Mouse (Mus musculus) left cerebral cortex, adult 6 months (tissue): ENCODE results near the gene Tmem184b. TPM values are rescaled to one million over a fixed set of nuclear protein-coding genes. Genes with fewer than 3 reads are reported as not detected.

Experiments used
- long read RNA-seq, 2 experiments: library from polyadenylated mRNA; unstranded; transcript quantifications; one replicate each; pipeline ENCODE4 v2.0.0; 2019 to 2020
- polyA plus RNA-seq: library from polyadenylated mRNA; unstranded; fragments of <200 nt; fragmentation: Nextera tagmentation; gene quantifications from 2 replicates; pipeline ENCODE4 v1.2.3, GENCODE M21; 2021

The Tmem184b gene
- polyA plus RNA-seq = 80.6 and 99.2 TPM in 2 replicates
- long read RNA-seq, experiment 1, transcript Tmem184b-204 (10 exons, 3,315 nt) = major isoform, 91 of 169 reads
- long read RNA-seq, experiment 1, transcript Tmem184b-201 (9 exons, 3,627 nt) = minor isoform, 22 of 169 reads
- long read RNA-seq, experiment 1, partial matches to known transcripts = 12 of 169 reads
- long read RNA-seq, experiment 1, other reads (novel, unspliced or antisense) = 43 of 169 reads
- long read RNA-seq, experiment 2, transcript Tmem184b-204 (10 exons, 3,315 nt) = major isoform, 6 of 26 reads
- long read RNA-seq, experiment 2, partial matches to known transcripts = 1 of 26 reads
- long read RNA-seq, experiment 2, other reads (novel, unspliced or antisense) = 16 of 26 reads

GRCm38 (mm10) chr15:79402836-79403762, at the start of gene Tmem184b:
Tmem184b (minus strand) TSS chr15:79403569.

GRCm38 (mm10) chr15:79346051-79346793, 57.1 kb downstream of the Tmem184b start, which contains the start of gene Maff:
Maff (plus strand) TSS chr15:79346621.

GRCm38 (mm10) chr15:79328058-79328938, 75.1 kb downstream of the Tmem184b start, which contains the start of gene Pla2g6:
Pla2g6 (minus strand) TSS chr15:79328390.

Other genes with a start within 250 kb of the Tmem184b start
- gene Sox10, start 238.3 kb downstream of the Tmem184b start, polyA plus RNA-seq = 6.5 and 34.2 TPM in 2 replicates
- 19.2 and 25.6 TPM in 2 replicates for gene Pick1, start 174.4 kb downstream of the Tmem184b start, polyA plus RNA-seq
- gene Gm49486, start 174.2 kb downstream of the Tmem184b start, polyA plus RNA-seq = 0.15 and 0.39 TPM in 2 replicates
- gene Slc16a8, start 148.8 kb downstream of the Tmem184b start, polyA plus RNA-seq = 0.30 TPM in 1 of 2 replicates, not detected in the other
- gene Baiap2l2, start 118.0 kb downstream of the Tmem184b start, polyA plus RNA-seq = 2.3 and 6.7 TPM in 2 replicates
- 9.1 and 12.3 TPM in 2 replicates for gene Pla2g6, start 75.2 kb downstream of the Tmem184b start, polyA plus RNA-seq
- 0.22 and 0.24 TPM in 2 replicates for gene Maff, start 56.9 kb downstream of the Tmem184b start, polyA plus RNA-seq
- gene Csnk1e, start 52.0 kb upstream of the Tmem184b start, polyA plus RNA-seq = 31.5 and 64.5 TPM in 2 replicates
- 6.1 and 10.7 TPM in 2 replicates for gene Kcnj4, start 101.7 kb upstream of the Tmem184b start, polyA plus RNA-seq
- 1.2 and 1.5 TPM in 2 replicates for gene Kdelr3, start 112.8 kb upstream of the Tmem184b start, polyA plus RNA-seq
- gene Ddx17, start 143.2 kb upstream of the Tmem184b start, polyA plus RNA-seq = 10.6 and 17.0 TPM in 2 replicates
- 0.06 TPM in 1 of 2 replicates, not detected in the other for gene Dmc1, start 201.5 kb upstream of the Tmem184b start, polyA plus RNA-seq